Mouse (Mus musculus): Measurements from ENCODE around the gene Tmprss2.

GRCm38 (mm10) chr16:97516341-97516740, 94.7 kb downstream of the Tmprss2 start:
- TF ChIP-seq GATA1 (IDR thresholded peaks at IDR 0.05; ENCODE audit: borderline replicate concordance, low read length), result no peak
- no peak for TF ChIP-seq FLI1 (IDR thresholded peaks at IDR 0.05; ENCODE audit: low read length)

Measured in megakaryocyte, embryonic 14.5 days (primary cell).